Mouse (Mus musculus): Measurements from ENCODE around the gene Ankrd44.
A peak's percentile ranks its signal among the peaks of the same experiment; 100 is the strongest.

Gene Ankrd44

DNA sequence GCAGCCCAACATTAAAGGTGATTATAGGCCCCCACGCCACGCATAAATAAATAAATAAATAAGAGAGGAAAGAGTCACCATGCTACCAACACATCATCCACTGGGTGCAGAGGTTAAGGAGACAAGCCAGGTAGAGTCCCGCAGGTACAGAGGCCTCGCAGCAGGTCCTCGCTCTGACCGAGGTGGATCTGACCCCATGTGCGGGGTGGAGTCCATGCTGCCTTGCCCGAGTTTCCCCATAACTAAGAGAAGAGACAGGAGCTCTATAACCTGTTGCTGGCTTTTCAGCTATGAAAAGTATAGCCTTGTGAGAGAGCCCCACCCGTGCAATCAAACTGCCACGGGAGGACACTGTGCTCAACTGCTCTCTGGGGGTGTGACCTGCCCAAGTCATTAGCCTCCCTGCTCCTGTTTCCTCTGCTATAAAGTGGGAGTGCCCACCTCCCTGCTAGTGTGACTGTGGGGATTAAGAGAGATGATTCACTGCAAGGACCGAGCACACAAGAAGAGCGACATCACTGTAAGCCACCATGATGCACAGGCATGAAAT lies 4.1 kb downstream of the Ankrd44 start:
- DNase-seq = peak; percentile 49

DNA sequence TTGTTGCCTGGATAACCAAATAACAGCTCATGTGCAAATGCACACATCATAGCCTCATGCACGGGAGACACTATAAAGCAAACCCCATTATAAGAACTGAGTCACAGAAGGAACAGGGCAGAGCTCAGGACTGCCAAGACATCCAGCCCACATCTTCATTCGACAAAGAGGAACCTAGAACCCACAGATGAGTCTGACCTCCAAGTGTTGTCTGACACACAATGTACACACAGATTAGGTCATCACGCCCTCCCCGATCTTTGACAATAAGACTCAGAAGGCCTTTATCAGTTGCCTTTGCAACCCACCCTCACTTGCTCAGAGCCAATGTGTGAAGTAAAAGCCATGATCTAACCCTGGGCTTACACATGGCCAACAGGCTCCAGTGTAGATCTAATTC lies 6.1 kb downstream of the Ankrd44 start:
- DNase-seq = no peak

DNA sequence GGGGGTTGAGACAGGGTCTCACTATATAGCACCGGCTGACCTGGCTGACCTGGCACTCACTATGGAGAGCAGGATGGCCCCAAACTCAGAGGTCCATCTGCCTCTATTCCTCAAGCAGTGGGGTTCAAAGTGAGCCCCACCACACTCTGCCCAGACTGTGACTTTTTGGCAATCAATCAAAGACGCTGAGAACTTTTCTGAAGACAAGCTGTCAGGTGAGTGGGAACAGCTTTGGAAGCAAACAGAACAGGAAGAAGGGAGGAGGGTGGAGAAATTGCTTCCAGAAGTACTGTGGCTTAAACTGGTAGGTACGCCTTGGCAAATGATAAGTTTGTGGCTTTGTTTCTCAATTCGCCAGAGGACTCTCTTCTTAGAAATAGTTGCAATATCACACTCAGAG lies 9.7 kb downstream of the Ankrd44 start:
- DNase-seq = no peak

DNA sequence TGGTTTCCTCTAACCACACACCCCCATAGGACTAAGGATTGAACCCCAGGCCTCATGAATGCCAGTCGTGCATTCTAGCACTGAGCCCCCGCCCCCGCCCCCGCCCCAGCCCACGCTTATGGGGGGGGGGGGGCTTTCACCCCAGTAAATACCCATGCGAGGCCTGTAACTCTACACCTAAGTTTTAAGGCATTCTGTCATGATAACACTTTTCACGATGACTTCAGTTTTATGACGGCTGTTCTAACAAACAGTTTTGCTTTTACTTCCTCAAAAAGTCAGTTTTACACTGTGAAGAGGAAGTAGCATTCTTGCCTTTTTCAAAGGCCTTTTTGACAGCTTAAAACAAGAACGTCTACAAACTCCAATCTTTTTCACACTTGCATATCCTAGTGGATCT lies 11.8 kb downstream of the Ankrd44 start:
- DNase-seq = no peak

DNA sequence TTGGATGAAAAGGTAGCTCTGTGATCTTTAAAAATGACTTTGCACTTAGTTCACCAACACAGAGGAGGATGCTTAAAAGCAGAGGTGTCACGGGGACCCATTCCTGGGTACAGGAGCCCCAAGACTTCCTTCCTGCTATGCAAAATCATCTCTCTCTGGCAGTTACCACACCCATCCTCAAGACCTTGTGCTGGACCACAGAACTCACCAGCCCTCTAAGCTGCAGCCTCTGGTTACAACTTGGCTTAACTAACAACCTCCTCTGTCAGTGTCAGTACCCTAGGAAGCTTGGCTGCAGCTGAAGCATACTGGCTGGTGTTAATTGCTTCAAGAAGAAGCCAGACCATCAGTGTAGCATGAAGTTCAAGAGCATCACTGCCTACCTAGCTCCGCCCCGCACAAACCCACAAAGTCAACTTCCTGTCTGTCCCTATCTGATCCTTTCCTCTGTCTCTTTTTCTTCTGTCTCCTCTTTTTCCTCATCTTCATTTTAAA lies 12.8 kb downstream of the Ankrd44 start:
- no peak for DNase-seq

DNA sequence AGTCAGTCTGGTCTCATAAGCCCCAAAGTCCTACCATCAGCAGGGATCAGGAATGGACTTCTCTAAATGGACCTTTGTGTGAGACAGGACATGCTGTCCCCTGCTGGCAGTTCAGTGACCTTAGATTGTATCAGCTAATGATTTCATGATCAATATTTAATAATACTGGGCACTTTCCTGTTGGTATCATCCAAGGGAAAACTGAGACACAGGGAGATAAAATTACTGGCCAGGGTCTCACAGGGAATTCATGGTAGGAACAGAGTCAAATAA lies 13.2 kb downstream of the Ankrd44 start:
- DNase-seq = no peak

DNA sequence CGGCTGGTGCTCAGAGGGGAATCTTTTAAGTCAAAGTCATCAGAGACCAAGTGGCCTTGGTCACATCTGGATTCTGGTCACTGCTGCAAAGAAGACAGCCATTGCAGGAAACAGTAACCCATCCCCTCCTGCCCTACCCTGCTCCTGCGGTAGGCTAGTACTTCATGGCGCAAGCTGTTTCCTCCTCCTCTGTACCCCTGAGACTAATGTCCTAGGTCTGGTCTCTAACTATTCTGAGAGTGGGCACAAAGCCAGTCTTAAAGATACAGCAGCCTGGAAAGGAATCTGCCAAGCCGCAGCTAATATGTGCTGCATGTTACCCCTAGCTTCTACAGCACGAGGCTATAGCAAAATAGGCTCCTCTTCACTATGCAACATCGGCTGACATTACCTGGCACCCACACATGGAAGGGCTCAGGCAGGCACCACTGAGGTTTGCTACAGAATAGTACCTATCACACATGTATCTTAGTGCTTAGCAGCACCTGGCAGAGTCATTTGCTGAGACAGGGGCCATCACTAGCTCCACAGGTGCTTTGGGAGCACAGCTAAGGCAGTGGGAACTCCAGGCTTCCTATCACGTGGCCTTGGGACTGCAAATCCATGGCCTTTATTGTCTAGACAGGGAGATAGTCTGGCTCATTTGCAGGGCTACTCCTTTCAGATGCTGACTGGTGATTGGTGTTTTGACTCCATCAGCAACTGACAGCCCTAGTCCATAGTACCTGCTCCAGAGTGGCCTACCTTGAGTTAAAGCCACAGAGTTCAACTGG lies 13.7 kb downstream of the Ankrd44 start:
- no peak for DNase-seq

DNA sequence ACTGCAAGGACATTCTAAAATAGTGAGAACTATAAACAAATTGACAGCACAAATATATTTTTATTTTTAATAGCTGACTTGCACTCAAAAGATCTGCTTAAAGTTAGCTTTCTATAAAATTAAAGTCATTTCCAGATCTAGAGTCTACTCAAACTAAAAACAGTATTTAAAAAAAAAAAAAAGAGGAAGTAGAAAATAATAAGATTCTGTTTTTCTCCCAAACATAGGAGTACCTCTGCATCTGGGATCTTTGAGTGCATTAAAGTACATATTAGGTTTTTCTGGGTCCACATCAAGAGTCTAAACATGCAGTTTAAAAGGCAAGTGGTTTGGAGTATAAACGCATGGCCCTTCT lies 15.0 kb downstream of the Ankrd44 start:
- DNase-seq = no peak

DNA sequence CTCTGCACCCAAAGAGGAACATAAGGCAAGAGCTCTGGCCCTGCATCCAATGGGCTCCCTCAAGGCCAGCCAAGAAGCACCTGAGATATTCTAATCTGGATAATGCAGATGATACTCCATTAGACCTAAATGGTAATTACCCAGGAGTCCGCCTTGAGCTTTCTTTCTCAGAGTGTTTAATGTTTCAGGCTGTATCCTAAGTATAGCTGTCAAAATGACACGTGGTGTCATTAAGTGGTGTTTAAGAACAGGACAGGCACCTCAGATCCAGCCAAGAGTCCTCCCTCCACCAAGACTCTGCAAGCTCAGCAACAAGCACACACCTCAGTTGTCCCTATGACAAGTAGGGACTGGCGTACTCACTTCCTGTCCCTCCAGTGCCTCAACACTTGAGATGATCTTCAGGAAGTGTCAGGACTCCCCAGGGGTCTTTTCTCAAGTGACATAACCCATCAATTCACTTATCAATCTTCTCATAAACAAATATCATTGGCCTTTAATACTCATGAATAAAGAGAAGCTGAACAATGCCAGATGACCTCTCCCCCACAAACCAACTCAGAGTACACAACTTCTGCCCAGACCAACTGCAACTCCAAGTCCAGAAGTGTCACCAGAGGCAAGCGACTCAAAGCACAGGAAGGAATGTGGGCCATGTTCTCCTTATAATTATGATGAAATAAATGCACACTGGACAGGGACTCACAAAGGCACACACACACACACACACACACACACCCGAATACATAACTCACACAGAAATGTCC lies 15.5 kb downstream of the Ankrd44 start:
- DNase-seq = no peak

DNA sequence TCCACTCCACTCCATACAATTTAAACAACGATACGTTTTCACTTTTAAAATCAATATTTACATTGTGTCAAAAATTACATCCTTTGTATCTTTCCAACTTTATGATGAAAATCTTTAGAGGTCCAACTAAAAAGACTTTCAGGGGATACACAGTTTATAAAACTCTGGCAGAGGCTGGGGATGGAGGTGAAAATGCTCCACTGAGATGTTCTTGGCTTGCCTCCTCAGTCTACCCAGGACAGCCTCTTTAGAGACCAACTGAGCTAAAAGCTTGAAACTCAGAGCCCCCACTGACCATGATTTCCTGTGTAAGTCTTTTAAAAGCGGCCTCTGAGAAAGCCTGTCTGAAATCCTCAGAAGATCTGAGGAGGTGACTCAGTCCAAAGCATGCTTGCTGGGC lies 17.4 kb downstream of the Ankrd44 start:
- DNase-seq = no peak

DNA sequence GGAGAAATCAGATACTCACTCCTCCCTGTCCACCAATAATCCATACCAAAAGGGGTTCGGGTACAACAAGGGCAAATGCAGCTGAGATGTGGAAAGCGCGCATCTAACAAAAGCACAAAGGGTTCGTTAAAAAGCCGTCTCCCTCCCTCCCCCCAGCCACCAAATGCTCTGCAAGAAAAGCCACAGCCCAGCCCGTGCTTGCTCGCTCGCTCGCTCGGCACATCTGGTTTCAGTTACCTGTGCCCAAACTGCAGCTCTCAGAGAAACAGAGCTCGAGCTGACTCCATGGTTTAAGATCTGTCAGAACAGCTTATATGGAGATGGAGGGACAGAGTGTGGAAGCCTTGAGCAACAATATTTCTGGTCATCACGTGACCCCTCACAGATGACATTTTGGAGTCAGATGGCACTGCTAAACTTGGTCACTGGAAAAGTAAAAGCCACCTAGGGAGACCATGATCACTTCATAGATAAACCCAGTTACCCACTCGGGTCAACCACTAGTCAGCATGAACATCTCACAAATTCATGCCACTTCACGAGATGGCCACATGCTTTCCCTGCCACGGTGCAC lies 19.0 kb downstream of the Ankrd44 start:
- DNase-seq = no peak

DNA sequence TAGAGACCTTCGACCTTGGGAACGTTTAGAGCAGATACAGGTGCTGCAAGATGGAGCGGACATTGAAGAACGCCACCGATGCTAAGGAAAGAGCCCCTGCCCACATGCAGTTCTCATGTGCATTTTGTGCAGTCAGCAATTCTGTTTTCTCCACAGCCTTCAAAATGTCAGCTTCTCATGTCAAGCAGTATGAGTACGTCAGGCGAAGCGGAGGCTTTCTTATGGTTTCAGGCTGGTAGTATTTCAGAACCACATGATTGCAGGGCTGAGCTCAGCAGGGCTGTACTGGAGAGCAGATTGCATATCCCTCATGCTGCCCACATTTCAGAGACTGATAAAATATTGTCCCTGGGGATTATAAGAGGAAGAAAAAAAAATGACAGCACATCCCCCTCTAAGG lies 19.9 kb downstream of the Ankrd44 start:
- no peak for DNase-seq

DNA sequence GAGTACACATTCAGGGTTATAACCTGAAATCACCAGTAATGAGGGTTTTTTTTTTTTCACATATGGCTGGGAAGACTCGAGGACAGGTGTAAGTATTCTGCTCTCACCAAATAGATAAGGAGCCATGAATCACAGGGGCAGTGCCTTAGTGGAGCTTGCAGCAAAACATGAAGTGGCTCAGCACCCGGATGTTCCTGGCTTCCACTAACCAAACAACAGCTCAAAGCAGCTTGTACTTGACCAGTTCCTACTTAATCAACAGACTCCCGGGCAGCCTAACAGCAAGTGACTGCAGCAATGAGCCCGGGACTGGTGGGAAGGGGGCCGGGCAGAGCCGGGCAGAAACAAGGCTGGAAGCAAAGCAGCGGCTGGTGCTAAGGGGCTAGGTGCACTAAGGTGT lies 20.6 kb downstream of the Ankrd44 start:
- DNase-seq = no peak

DNA sequence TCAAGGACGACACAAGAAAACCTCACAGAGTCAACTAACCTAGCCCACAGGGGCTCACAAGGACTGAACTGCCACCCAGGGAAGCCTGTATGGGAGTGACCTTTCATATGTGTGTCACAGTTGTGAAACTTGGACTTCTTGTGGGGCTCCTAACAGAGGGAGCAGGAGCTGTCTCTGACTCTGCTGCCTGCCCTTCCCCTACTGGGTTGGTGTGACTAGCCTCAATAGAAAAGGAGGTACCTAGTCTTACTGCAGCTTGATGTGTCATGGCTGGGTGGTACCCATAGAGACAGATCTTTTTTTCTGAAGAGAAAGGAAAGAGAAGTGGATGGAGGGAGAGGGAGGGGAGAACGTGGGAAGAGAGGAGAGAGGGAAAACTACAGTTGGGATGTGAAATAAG lies 22.0 kb downstream of the Ankrd44 start:
- DNase-seq = no peak

DNA sequence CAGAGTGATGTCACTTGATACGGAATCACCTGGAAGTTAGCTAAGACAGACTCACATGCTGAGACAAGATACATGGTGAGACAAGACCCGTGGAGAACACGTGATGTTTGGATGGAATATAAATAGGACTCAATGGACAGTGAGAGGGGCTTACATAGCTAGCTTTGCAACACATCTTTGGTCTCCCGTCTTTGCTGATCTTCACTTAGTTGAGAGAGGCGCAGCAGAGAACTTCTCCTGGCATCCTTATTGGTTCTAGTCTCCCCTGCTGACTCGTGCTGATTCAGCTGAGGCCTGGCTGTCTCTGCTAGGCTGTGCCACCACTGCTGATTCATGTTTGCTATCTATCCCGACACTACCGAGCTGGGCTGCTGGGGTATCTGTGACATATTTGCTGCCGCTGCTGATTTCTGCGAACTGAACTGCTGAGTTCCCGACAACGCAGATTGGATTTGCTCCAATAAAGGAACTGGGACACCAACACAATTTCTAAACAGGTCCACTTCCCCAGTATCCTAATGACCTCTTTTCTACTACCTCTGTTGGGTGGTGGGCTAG lies 23.4 kb downstream of the Ankrd44 start:
- no peak for DNase-seq

DNA sequence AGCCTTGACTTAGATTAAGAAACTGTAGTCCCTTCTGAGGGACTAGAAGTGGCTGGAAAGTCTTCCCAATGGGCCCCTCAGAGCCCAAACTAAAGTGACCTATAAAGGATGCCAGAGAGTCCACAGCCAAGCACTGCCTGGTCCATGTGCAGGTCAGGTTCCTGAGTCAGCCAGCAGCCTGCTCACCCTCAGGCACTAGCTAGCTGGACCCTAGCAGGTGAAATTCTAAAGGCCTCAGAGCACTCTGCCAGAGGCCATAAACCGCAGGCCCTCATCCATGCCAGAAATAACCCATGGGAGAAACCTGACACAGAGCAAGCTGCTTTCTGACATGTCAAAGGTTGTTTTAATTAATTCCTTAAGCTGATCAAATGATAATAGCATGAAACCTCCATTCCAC lies 25.1 kb downstream of the Ankrd44 start:
- DNase-seq = no peak

DNA sequence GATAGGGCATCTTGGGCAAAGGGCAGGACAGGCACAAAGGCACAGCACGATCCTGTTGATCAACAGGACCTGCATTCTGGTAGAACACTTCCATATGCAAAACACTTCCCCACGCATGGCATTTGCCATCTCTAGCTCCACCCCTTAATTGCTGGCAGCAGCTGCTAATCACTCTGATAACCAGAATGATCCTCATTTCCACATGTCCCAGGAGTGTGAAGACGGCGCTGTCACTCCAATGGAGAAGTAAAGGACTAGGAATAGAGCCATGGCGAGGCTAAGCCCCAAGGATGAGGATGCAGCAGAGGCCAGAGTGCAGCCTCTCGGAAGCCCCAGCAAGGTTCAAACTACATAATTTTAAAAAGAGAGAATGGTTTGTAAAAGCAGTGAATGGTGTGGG lies 26.9 kb downstream of the Ankrd44 start:
- no peak for DNase-seq

DNA sequence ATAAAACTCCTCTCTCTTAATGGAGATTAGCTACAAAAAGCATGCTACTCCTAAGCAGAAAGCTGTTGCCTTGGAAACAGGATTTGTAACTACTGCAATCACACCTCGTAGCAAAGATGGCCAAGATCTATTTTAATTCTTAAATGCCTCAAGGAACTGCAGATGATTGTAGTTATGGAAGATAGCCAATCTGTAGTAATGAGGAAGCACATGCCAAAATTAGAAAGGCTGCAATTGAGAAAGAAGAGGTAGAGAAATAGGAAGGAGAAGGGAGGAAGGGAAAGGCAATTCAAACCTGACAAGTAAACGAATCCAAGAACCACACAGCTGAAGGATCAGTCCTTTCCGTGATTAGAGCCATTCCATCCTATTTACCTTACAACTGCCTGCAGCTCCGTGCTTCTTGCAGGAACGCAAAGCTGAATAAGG lies 27.5 kb downstream of the Ankrd44 start:
- no peak for DNase-seq

DNA sequence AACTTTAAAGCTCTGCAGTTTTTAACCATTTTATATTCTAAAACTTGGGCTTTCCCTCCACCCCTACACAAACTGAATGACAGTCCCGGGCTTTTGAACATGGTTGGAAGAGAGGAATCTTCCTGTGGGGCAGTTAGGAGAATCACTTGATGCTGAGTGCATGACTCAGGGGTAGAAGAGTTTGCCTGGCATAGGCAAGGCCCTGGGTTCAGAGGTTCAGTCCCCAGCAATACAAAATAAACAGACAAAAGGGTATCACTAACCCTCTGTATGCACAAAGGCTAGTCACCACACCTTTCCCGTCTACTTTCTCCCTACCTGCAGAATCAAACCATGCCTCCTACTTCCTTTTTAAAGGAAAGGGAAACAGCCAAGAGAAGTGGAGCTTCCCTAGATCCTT lies 28.5 kb downstream of the Ankrd44 start:
- DNase-seq = no peak

DNA sequence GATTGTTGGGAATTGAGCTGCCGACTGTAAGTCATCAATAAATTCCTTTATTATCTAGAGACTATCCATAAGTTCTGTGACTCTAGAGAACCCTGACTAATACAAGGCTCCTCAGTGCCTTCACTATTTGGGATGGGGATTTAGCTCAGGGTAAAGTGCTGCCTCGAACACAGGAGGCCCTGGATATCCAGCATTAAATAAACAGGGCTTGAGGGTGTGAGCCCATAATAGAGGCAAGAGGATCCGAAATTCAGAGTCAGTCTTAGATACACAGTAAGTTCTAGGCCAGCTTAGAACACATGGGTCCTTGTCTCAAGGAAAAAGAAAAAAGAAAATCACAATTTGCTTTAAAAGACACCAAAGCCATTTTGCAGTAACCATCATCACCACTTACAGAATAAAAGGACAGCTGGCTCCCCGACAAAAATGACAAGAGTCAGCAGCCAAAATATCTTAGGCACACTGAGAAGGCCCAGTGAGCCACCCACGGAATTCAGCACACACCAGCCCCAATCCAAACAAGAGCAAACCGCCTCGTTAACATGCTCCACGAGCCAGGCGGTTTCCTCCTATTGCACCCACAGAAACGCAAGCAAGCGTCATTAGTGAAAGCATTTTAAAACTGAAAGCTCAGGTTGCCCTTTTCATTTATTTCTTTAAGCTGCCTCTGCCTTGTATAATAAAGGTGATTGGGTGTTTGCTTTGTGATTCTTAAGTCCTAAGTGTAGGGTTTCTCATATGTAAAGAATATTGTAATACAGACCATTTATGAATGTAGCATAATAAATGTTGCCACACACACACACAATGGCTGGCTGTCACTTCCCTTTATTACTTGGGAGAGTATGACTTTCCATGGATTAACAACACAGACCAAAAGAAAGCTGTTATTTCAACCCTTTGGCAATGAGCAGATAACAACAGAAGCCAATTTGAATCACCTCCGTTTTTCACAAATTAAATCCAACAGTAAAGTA lies 29.8 kb downstream of the Ankrd44 start:
- DNase-seq = no peak

DNA sequence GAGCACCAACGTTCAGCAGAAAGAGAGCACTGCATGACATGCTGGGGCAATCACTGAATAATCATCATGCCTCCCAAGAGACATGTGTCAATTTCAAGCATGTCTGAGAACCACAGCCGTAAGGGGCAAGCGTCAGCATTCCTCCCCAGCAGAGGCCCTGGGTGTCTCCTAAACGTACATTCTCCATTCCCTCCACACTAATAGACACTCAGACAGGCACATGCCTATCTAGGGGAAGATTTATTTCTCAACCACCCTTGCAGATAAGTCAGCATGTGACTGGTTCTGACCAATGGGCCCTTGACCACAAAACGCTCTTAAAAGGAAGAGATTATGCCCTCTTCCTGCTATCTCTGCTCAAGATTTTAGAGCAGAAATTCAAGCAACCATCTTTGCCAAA lies 37.7 kb downstream of the Ankrd44 start:
- DNase-seq = no peak

DNA sequence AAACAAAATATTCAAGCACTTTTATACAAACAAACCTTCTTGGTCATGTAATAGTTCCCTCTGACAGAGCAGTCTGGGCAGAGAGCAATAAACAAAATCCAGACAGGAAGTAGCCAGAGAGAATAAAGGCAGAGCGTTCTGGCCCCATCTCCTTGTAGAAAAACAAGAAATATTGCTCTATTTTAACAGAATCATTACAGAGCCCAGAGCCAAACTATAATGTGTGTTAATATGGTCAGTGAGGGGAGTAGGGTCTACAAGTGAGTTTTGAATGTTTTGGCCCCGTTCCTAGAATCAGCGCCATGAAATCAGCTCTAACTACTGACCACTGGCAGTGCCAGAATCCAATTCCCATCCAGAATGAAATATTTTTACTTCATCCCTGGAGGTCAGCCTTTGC lies 38.3 kb downstream of the Ankrd44 start:
- DNase-seq = no peak
